Mouse (Mus musculus) layer of hippocampus, adult 9-11 months (tissue): ENCODE measurements around the gene Stac.

Experiments
- DNase-seq: peaks from one replicate; pipeline ENCODE4 v3.0.0; 2022

Stac gene

DNA sequence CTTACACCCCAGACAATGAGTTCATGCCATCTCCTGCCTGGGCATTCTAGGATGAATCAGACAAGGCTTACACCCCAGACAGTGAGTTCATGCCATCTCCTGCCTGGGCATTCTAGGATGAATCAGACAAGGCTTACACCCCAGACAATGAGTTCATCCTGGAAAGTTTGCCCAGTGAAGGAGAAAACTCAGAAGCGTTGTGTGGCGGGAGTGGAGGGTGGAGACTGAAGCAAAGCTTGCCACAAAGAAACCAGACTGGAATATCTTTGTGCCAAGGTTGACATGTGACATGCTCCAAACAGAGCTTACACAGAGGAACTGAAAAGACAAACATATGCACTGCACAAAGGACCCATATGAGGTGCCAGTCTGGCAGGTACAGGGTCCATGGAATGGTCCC is 102.6 kb downstream of the Stac start:
- DNase-seq = no peak

DNA sequence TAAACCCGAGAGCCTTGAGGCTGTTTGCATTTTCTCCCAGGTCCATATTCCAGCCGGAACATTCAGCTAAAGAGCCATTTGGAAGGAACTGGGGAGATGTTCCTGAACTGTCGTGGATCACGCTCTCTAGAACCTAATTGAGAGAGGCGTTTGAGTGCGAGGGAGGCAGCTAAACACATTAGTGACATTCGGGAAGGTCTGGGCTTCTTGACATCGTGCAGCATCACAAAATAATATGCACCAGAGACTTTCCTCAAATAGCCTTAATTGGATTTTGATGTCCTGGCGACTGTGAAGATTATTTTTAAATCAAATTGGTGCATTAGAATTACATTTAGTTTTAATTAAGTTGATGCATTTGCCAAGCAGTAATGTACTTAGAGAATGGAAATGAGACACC is 111.4 kb downstream of the Stac start:
- DNase-seq = no peak

DNA sequence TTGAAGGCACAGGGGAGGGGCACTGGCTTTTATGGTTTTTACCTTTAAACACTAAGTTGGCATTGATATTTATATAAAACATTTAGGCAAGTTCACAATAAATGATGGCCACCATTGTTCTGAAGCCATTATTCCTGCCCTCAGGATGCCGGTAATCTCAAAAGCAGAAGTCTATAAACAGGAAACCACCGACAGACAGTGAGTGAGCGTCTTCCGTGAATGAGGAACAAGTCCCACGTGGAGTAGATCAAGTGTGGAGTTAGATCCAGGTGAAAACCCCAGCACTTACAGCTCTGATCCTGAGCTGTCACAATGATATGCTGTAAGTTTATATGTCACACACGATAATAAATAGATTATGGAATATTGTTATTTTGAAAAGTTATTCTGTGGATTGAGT is 112.7 kb downstream of the Stac start:
- DNase-seq = no peak

DNA sequence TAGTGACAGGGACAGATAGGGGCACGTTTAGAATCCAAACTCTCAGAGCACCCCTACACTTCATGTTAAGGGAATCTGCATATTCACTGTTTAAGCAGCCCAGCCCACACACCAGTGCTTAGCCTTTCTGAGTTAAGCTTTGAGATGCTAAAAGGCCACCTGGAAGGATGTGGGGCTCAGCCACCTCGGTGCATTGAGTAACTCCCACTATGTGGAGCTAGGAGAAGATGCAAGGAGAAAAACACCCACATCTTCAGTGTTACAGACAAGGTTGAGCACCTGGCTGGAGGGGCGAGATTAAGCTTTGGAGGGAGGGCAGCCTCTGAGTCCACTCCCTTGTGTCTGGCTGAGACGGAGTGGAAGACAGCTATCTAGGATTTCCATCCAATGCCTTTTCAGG is 114.3 kb downstream of the Stac start:
- no peak for DNase-seq

DNA sequence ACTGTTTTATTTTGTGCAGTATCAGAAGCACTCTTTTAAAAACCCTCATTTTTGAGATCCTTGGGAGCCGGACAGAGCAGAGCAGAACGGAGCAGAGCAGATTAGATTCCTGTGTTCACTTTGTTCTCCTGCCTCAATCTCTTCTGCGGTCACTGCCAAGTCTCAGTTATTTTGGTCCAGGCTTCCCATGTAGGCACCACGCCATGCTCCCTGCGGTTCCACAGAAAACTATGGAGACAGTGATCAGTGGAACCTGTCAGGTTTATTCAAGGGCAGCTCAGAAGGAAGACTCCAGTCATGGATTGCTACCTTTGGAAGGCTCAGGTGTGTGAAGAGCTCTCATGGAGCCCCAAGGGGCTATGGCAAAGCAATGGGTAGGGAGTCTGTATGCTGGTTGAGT is 116.3 kb downstream of the Stac start:
- DNase-seq = no peak

DNA sequence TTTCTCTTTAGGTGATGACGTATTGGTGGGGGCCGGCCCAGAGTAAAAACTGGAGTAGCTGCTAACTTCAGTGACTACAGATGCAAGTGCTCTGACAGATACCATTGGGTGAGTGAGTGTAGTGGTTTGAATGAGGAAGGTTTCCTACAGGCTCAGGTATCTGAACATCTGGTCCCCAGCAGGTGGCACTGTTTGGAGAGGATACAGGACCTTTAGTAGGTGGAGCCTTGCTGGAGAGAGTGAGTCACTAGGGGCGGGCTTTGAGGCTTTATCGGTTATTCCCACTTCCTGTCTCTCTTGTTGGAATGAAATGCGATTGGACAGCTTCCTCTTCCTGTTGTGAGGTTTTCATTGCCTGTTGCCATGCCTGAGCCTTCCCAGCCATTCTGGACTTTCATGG is 118.5 kb downstream of the Stac start:
- DNase-seq = no peak

DNA sequence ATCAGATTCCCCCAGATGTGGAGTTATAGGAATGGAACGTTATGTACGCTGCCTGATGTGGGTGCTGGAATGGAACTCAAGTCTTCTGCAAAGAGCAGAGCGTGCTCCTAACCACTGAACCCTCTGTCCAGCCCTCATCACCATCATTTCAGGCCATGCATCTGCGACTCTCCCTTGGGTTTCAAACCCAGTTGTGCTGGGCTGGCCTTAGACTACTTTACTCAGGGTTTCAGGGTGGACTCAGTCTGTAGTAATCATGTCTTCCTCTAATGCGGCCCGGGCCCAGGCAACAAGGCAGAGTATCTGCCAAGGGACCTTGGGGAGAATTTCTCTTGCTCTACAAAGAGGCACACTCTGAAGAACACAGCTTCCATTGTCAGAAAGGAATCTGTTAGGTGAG is 126.0 kb downstream of the Stac start:
- DNase-seq = no peak

DNA sequence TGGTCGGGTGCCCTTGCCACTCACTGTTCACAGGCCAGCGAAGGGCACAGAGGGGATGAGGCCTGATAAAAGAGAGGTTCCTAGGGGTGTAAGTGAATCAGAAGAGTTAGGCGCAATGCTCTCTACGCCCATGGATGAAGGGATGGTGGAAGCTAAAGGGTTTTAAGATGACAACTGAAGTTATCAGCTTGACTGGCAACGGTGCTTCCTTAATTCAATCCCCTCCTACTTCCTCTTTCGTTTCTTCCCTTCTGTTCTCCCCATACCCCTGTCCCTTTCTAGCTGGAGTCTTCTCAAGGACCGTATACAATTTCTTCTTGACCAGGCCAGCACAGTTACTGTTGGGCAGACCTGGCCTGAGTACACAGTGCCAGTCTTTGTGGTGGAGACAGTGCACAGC is 126.9 kb downstream of the Stac start:
- DNase-seq = no peak

DNA sequence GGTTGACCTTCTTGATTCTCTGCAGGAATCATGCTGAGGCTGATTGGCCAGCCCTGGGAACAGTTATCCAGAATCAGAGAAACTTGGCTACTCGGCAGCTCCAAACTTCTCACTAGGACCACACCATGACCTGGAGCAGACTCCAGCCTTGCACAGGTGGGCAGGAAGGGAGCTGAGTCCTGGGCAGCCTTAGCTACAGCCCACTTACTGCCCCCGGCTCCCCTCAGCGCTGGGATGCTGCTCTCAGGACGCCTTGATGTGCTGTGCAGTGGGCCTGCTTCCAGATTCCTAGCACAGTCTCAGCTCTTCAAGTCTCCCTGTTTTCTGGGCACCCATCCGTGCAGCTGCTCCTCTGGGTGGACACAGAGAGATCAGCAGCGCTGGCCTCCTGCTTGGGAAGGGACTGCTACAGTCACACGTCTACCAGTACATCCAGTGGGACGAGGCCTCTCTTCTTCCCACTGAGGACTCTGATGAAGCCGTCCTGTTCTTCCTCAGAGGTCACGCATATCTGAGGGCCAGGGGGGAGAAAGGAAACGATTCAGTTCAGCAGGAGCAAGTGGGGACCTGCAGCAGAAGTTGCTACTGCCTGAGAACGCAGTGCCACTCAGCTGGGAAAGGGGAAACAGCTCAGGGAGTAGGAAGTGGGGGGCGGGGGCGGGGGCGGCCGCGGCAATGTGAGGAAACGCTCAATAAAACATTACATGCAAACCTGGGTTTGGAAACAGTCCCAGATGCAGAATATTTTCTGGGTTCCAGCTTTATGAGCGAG is 127.7 kb downstream of the Stac start:
- DNase-seq = no peak

DNA sequence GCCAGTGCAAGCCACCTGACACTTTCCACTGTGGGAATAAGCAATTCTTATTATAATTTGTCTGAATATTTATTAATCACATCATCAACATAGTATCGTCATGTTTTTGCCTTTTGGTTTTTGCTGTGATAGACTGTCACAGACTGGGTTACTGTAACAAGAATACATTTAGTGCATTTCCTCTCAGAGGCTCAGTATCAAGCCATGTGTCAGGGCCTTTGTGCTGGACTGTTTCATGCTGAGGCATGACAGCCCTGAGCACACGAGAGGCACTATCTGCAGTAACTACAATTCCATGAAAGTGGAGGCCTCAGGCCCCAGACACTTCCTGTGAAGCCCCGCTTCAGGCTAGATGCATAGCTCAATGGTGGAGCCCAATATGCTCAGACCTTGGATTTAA is 133.4 kb downstream of the Stac start:
- DNase-seq = no peak

DNA sequence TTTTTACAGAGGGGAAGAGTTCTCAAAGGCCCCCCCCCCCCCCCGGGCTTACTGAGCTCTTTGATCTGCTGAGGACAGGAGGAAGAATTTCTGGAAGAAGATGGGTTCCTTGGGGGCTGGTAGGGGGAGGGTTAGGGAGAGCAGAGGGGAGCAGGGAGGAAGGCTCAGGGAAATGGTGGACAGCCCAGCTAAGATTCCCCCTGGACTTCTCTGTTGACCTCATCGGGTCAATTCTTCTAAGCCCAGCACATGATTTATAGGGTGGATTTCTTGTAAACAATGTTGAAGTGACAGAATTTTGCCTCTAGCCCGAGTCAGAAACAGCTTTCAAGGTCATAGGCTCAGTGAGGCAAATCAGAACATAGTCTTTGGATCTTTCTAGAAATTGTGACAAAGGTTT is 137.3 kb downstream of the Stac start:
- no peak for DNase-seq

DNA sequence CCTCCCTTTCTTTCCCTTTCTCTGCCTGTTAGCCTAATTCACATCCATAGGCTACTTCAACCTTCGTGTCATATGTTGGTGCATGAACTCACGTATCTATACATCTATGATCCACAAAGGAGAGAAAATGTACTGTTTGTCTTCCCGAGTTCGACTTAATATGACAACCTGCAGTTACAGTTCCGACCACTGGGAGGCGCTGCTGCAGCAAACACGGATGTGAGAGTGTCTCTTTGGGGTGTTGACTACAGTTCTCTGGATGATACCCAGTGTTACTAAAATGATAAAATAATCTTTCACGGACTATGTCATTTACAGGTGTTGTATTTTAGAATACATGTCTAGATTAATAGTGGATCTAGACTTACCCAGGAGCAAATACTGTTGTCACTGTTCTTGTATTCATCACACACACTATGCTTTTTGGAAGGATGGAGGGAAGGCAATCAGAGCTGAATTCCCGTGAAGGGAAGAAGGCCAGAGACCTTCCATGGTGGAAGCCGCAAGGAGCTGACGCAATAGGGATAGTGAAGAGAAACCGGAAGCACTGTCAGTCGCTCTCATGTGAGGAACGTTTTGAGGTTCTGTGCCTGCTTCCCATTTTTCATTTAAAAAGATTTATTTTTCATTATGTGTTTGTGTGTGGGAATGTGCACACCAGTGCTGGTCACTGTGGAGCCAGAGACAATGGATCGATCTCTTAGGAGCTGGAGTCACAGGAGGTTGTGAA is 138.5 kb downstream of the Stac start:
- DNase-seq = no peak

DNA sequence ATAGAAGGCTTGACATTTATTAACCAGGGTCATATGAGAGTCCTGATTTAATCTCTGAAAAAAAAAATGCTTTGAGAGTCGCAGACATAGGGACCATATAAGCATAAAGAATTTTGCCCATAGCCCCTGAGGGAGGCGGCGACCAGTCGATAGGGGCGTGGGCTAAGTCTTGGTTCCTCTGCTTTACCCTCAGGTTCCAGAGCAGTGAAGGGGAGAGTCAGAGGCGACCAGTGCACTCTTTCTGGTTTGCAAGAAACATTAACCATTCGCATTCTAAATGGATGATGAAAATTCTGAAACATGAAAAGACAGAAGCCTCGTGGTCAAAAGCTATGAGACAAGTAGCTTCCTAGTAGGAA is 139.2 kb downstream of the Stac start:
- no peak for DNase-seq

DNA sequence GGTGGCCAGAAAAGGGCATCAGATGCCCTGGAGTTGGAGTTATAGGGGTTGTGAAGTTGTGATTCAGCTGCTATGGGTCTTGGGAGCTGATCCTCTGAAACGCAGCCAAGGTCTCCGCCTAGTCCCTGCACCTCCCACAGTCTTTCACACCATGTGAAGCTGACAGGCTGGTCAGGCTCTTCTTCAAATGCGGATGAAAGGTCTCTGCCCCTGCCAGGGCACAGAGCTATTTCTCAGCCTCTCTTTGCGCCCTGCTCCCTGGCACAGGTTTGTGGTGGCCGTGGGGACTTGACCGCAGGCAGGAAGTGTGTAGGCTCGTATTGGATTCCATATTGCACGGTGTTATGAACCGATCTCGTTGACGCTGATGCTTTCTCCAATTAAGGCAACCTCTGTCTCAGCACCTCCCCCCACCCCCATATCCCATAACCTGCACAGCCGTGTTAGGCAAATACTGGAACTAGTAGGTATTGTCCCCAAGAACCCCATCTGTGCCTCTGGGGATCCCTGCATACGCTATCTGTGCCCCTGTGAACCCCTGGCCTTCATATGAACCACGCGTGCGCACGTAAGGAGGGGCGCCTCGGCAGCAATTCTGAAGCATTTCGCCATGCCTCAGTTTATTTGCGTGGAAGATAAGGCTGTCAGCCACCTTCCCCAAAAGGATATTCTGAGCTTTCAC is 139.7 kb downstream of the Stac start:
- no peak for DNase-seq

DNA sequence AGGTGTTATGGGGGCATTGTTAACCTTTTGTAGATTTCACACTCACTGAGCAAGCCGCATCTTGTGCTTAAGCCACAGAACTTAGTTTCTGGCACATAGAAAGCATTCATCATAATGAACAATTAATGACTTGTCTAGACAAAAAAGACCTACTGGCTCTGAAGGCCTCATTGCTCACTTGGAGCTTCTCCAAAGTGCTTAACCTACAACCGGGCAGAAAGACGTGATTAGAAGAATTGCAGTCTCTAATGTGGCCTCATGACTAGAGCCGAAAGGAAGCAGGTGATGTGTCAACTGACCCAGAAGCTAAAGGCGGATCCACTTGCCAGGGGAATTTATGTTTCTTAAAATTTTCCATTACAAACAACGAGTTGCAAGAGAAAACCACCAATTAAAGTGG is 147.5 kb downstream of the Stac start:
- DNase-seq = no peak

DNA sequence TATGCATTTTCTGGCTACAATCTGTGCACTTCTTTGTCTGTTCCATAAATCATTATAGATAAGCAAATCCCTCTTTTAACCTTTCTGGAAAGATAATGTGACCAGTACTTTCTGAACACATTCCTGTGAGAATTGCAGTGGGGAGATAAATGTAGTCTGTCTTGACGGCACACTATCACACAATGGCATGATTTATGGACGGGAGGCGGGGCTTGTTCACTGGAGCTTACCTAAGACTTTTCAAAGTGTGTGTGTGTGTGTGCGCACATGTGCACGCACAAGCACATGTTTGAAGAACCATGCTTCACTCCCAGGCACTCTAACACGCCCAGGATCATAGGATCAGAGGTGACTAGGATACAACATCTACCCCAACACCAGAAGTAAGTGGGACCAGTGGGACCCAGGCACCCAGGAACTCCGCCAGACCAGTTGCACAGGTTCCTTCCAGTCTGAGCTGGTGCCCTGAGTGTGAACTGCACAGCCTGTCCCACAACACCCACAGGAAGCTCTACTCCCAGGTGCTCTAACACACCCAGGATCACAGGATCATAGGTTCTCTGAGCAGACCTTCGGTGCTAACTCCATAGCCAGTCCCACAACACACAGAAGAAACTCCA is 154.6 kb downstream of the Stac start:
- DNase-seq = no peak

DNA sequence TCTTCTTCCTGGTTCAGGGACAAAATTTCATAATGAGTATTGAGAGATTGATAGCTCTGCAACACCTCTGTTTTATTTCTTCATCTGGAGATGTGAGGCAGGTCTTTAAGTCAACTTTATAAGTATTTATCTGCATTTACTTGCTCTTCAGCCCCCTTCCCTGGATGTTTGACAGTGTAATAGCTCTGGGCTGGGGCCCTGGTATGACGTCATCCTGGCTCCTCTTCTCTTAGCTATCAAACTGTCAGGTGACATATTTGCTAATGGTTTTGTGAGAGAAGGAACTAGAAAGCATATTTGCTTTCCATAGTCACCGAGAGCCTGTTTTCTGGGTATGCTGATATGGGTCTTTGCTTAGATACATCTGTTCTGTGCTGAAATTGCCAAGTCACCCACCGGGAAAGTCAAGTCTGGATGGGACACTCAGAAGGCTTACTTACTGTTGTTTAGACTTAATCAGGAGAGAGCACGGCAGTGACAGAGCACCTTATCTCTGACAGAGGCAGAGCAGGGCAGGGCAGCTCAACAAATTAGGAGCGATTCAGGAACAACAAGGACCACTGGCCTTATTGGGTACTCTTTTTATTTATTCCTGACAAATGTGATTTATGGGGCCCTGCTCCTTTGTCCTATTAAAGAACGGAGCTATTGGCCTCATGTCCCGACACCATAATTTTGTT is 155.3 kb downstream of the Stac start:
- no peak for DNase-seq

DNA sequence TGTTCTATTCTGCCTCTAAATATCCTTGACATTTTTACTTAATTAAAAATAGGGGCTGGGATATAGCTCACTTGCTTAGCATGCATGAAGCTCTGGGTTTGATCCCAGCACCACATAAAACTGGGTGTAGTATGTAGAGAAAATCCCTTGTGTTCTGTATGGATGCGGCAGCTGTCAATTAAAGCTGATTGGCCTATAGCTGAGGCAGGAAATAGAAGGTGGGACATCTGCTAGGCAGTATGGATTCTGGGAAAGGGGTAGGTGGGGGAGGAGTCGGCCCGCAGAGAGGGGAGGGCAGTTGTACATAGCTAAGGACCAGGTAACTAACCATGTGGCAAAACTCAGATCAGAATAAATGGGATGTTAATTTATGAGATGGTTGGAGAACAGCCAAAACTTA is 166.3 kb downstream of the Stac start:
- no peak for DNase-seq

DNA sequence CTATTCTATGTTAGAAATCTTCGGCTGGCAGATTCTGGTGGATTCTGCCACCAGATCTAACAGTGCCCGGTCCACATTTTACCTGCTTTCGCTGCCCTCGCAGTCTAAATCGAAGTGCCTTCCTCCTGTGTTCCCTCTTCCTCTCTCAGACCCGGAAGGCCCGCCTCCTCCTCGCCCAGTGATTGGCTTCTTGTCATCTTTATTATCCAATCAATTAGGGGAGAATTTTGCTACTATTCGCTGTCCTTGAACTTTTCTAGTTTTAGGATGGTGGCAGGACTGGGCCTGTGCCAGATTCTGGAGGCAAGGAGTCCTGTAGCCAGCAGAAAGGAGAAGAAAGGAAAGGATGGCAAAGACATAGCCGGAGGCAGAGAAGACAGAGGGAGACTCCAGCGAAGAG is 167.0 kb downstream of the Stac start:
- no peak for DNase-seq

DNA sequence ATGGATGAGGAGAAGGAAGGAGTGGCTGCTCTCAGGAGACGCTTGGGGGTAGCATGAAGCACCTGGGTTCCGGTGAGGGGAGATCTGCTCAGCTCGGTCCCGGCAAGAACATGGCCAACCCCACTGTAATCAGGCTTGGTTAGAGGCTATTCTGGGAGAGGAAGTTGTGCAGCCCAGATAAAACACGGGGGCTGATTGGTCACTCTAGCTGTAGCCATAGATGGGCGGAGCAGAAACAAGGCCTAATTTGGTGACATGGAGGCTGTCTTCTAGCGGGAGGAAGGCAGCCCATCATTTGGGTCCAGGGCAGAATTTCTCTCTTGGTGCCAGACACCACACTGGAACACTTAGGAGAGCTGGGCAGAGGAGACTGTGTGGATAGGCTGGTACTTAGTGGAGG is 167.9 kb downstream of the Stac start:
- DNase-seq = no peak

DNA sequence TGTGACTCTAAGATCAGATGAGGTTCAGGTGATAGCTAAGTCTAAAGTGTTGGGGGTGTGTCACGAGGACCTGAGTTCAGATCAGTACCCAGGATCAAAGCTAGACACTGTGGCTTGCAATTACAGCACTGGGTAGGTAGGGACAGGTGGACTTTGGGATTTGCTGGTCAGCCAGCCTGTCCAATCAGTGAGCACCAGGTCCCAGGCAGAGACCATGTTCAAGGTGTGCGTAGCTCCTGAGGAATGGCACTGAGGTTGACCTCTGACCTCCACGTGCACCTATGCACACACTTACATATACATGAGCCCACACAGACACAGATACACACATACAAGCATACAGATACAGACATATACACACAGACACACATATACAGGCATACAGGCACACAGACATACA is 174.6 kb downstream of the Stac start:
- no peak for DNase-seq

DNA sequence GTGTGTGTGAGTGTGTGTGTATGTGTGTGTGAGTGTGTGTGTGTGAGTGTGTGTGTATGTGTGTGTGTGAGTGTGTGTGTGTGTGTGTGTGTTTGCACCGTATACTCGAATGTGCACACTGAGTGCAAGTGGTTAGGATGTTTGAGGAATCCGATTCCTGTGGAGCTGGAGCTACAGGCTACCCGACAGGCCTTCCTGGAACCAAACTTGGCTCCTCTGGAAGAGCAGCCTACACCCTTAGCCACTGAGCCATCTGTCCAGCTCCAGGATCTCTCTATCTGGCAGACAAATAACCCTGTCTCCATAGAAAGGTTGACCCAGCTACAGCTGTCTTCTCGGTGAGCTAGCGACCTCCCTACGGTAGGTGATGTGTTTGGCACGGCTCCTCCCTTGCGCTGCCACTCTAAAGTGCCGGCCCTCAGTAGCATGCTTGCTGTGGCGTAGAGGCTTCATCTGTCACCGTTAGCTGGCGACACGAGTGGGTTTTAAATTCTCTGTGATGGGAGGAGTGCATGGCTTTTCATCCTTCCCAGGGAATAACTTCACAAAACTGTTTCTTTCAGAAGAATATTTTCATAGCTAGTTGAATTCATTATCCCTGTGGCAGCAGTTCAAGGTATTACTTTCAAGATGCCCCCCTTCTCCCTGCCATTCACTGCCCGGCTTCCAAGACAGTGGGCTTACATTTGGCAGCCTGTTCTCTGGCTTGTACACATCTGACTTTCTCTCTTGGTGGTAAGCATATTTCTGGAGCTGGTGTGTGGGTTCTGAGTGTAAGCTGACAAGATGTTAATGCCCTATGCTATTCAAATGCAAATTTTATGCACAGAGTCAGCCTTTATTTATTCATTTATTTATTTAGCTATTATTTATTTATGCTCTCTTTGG is 175.3 kb downstream of the Stac start:
- DNase-seq = no peak
